In genomic region chr2:154593025-154593424, GRCm38 (mm10) we compare ENCODE assay signal across 9 mouse cellular contexts. TPM values are rescaled to one million over a fixed set of nuclear protein-coding genes. Genes with fewer than 3 reads are reported as not detected.
DNase-seq lines count a peak whose midpoint lies in the region; ATAC-seq lines count a peak whose summit lies in the region.
"Had no signal": no experiment of that assay in that cellular context is flagged by ENCODE, and none has a peak within 500 bp of the region (broad histone marks: within the 10 kb centered on the region; RNA-seq: fewer than 3 reads in every experiment).

No protein-coding gene starts in this region.

- no peak overlapping the region for H3K4me2 ChIP-seq in forebrain, embryonic 13.5 days
- H3K4me2 ChIP-seq: heart, embryonic 15.5 days had no signal

- WGBS in forebrain, embryonic 13.5 days: 69% methylated on average over 3 of the region's 3 CpGs

- no peaks in the 10 kb centered on the region for H3K36me3 ChIP-seq in forebrain, embryonic 13.5 days (ENCODE audit: poor library complexity, severe bottlenecking)

- H3K4me3 ChIP-seq in forebrain, embryonic 13.5 days: no peak overlapping the region
- H3K4me3 ChIP-seq: heart, embryonic 15.5 days had no signal

- no peaks in the 10 kb centered on the region for H3K4me1 ChIP-seq in forebrain, embryonic 13.5 days

- H3K9me3 ChIP-seq in forebrain, embryonic 13.5 days (replicated peaks): peaks cover 3% of the 10 kb centered on the region; the same call in 1 of the 2 replicates
- H3K9me3 ChIP-seq: heart, embryonic 15.5 days had no signal

- H3K9ac ChIP-seq in forebrain, embryonic 13.5 days: no peak overlapping the region
- H3K9ac ChIP-seq: heart, embryonic 15.5 days had no signal

- peak; percentile 18 for DNase-seq in adrenal gland, postnatal 25 days
- DNase-seq in adrenal gland, postnatal 4 days (ENCODE audit: low spot score in 2 of 2): no peak
- peak; percentile 48 for DNase-seq in kidney, postnatal 10 days
- DNase-seq in kidney, adult 11 months: no peak
- peak; percentile 47 for DNase-seq in embryo, embryonic 11 days
- DNase-seq in urinary bladder, postnatal 10 days (ENCODE audit: low spot score): no peak

- H3K27me3 ChIP-seq in forebrain, embryonic 13.5 days: no peaks in the 10 kb centered on the region
- H3K27me3 ChIP-seq: heart, embryonic 15.5 days had no signal

- ATAC-seq in megakaryocyte progenitor cell, adult 5-6 weeks (replicated peaks; ENCODE audit: poor library complexity): peak; percentile 86
- ATAC-seq in forebrain, embryonic 13.5 days: no peak

- H3K27ac ChIP-seq in forebrain, embryonic 13.5 days: no peak overlapping the region
- H3K27ac ChIP-seq: heart, embryonic 15.5 days had no signal

RNA-seq across cellular contexts. Expression of gene Pxmp4, which starts 10.5 kb away (rescaled TPM):
- 32.7 and 34.3 TPM in 2 replicates for total RNA-seq in adrenal gland, postnatal 25 days (2021)
- total RNA-seq in adrenal gland, postnatal 4 days (2021): 10 to 100 TPM; 29.8 to 34.2 TPM
- 14.6 and 14.9 TPM in 2 replicates for total RNA-seq in megakaryocyte progenitor cell, adult 5-6 weeks (2015)
- total RNA-seq in megakaryocyte progenitor cell, adult 5-6 weeks (2017): 9.2 and 10.7 TPM in 2 replicates
- 10.7 and 13.0 TPM in 2 replicates for polyA plus RNA-seq in forebrain, embryonic 13.5 days (2015; fragmentation: Nextera tagmentation; extraction: Ambion mirVana)

RNA-seq across cellular contexts. Expression of gene Zfp341, which starts 20.1 kb away (rescaled TPM):
- total RNA-seq in adrenal gland, postnatal 25 days (2021): 3.3 and 3.6 TPM in 2 replicates
- total RNA-seq in adrenal gland, postnatal 4 days (2021): 1 to 10 TPM; 3.3 to 3.6 TPM
- total RNA-seq in megakaryocyte progenitor cell, adult 5-6 weeks (2015): 3.3 and 4.0 TPM in 2 replicates
- total RNA-seq in megakaryocyte progenitor cell, adult 5-6 weeks (2017): 1.2 and 2.3 TPM in 2 replicates
- polyA plus RNA-seq in forebrain, embryonic 13.5 days (2015; fragmentation: Nextera tagmentation; extraction: Ambion mirVana): 1.5 and 2.0 TPM in 2 replicates

RNA-seq across cellular contexts. Expression of gene 4930519P11Rik, which starts 20.2 kb away (rescaled TPM):
- 1.2 TPM in 1 of 2 replicates, not detected in the other for total RNA-seq in adrenal gland, postnatal 25 days (2021)
- total RNA-seq in adrenal gland, postnatal 4 days (2021): 1 to 10 TPM in 1 of 2 experiments, under 1 TPM in 1; 0.71 to 1.3 TPM
- 0.54 TPM in 1 of 2 replicates, not detected in the other for total RNA-seq in megakaryocyte progenitor cell, adult 5-6 weeks (2015)
- total RNA-seq in megakaryocyte progenitor cell, adult 5-6 weeks (2017): not detected in 2 replicates
- polyA plus RNA-seq in forebrain, embryonic 13.5 days (2015; fragmentation: Nextera tagmentation; extraction: Ambion mirVana): 0.79 and 0.88 TPM in 2 replicates
- polyA plus RNA-seq: heart, embryonic 15.5 days had no signal

RNA-seq across cellular contexts. Expression of gene E2f1, which starts 23.3 kb away (rescaled TPM):
- total RNA-seq in adrenal gland, postnatal 25 days (2021): 11.2 and 13.2 TPM in 2 replicates
- 10 to 100 TPM; 20.5 to 23.3 TPM for total RNA-seq in adrenal gland, postnatal 4 days (2021)
- total RNA-seq in megakaryocyte progenitor cell, adult 5-6 weeks (2015): 21.2 and 23.7 TPM in 2 replicates
- 14.1 and 14.2 TPM in 2 replicates for total RNA-seq in megakaryocyte progenitor cell, adult 5-6 weeks (2017)
- 20.8 and 22.8 TPM in 2 replicates for polyA plus RNA-seq in forebrain, embryonic 13.5 days (2015; fragmentation: Nextera tagmentation; extraction: Ambion mirVana)

RNA-seq across cellular contexts. Expression of gene Necab3, which starts 34.3 kb away (rescaled TPM):
- total RNA-seq in adrenal gland, postnatal 25 days (2021): 2.0 and 2.1 TPM in 2 replicates
- 1 to 10 TPM; 5.1 to 5.9 TPM for total RNA-seq in adrenal gland, postnatal 4 days (2021)
- 1.4 and 3.9 TPM in 2 replicates for total RNA-seq in megakaryocyte progenitor cell, adult 5-6 weeks (2015)
- 1.3 and 1.7 TPM in 2 replicates for total RNA-seq in megakaryocyte progenitor cell, adult 5-6 weeks (2017)
- 19.8 and 25.4 TPM in 2 replicates for polyA plus RNA-seq in forebrain, embryonic 13.5 days (2015; fragmentation: Nextera tagmentation; extraction: Ambion mirVana)

Comparison
In these comparisons a context has a peak if more than half of its experiments do, and no peak if none do; other contexts are left out.
1. DNase-seq: peak in adrenal gland, postnatal 25 days (single experiment), kidney, postnatal 10 days (single experiment) and embryo, embryonic 11 days (single experiment); none in adrenal gland, postnatal 4 days (0 of 2), kidney, adult 11 months (single experiment) and urinary bladder, postnatal 10 days (single experiment).